In the genomic region with DNA sequence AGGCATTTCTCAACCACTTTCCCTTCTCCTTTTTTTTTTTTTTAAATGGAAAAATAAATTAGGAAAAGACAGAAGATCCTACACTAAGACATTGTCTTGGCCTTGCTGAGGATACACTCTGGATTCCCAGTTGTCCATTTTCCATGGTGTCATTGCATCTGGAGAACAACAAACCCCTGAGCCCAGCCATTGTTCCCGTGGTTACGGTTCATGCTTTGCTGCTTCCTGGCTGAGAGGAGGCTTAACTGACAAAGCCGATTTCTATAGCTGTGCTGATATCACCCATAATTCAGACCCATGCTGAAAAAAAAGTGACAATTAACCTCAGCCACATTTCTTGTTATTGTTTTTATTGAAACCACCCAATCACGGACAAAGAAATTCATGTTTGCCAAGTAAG, we compare ENCODE assay signal across 28 mouse cellular contexts.
DNase-seq lines count a peak whose midpoint lies in the region; ATAC-seq and TF ChIP-seq lines count a peak whose summit lies in the region.
"Had no signal": no experiment of that assay in that cellular context is flagged by ENCODE, and none has a peak within 500 bp of the region (broad histone marks: within the 10 kb centered on the region; RNA-seq: fewer than 3 reads in every experiment).

No protein-coding gene starts in this region.

- 36% methylated on average over 4 of the region's 4 CpGs for WGBS in forebrain, embryonic 10.5 days
- 32% methylated on average over 4 of the region's 4 CpGs for WGBS in forebrain, postnatal 0 days
- WGBS in midbrain, embryonic 11.5 days, result 18% methylated on average over 4 of the region's 4 CpGs
- whole genome bisulfite sequencing in midbrain, embryonic 13.5 days, result 20% methylated on average over 4 of the region's 4 CpGs

- no peak for DNase-seq in forebrain, embryonic 10.5 days (ENCODE audit: extremely low spot score, low spot score)
- no peak for DNase-seq in forebrain, postnatal 0 days
- DNase-seq in midbrain, embryonic 11.5 days (ENCODE audit: low spot score, missing footprints), result peak; percentile 86
- DNase-seq in embryo, embryonic 10.5 days (ENCODE audit: low spot score), result peak; percentile 49
- DNase-seq in left cerebral cortex, postnatal 36 days (ENCODE audit: low spot score in 2 of 2), result no peak
- DNase-seq in layer of hippocampus, adult 9-11 months, result no peak
- DNase-seq: adrenal gland, adult 2 months; adrenal gland, postnatal 36 days; cerebellum, adult 2 months; cerebellum, postnatal 14 days; gastrocnemius, adult 2 months; gastrocnemius, postnatal 36 days; heart, adult 2 months; kidney, adult 18-20 months; kidney, postnatal 4 days; layer of hippocampus, postnatal 36 days; lung, embryonic 14.5 days; lung, postnatal 14 days; right cerebral cortex, adult 18-20 months; spleen, adult 18-20 months; thymus, postnatal 25 days had no signal

- ATAC-seq in forebrain, postnatal 0 days, result no peak
- peak; percentile 59 for ATAC-seq in midbrain, embryonic 11.5 days (ENCODE audit: low FRiP score)
- no peak for ATAC-seq in midbrain, embryonic 13.5 days
- ATAC-seq: forebrain, embryonic 14.5 days had no signal

- H3K4me3 ChIP-seq in forebrain, embryonic 10.5 days, result no peak overlapping the region
- no peak overlapping the region for H3K4me3 ChIP-seq in forebrain, postnatal 0 days (ENCODE audit: low read depth, low read length)
- no peak overlapping the region for H3K4me3 ChIP-seq in midbrain, embryonic 11.5 days (ENCODE audit: low read depth, low read length)
- no peak overlapping the region for H3K4me3 ChIP-seq in midbrain, embryonic 13.5 days (replicated peaks)
- H3K4me3 ChIP-seq: gastrocnemius, adult 2 months; heart, adult 2 months; heart, embryonic 12.5 days; hindbrain, embryonic 15.5 days; kidney, embryonic 15.5 days; liver, embryonic 15.5 days; neural tube, embryonic 15.5 days had no signal

- no peaks in the 10 kb centered on the region for H3K36me3 ChIP-seq in forebrain, embryonic 10.5 days (replicated peaks)
- H3K36me3 ChIP-seq in forebrain, postnatal 0 days (ENCODE audit: insufficient read depth), result no peaks in the 10 kb centered on the region
- no peaks in the 10 kb centered on the region for H3K36me3 ChIP-seq in midbrain, embryonic 11.5 days (ENCODE audit: control insufficient read depth, insufficient read depth, low read length)
- no peaks in the 10 kb centered on the region for H3K36me3 ChIP-seq in midbrain, embryonic 13.5 days
- H3K36me3 ChIP-seq: heart, embryonic 12.5 days; hindbrain, embryonic 15.5 days; kidney, embryonic 15.5 days; liver, embryonic 15.5 days; neural tube, embryonic 15.5 days had no signal

- intact Hi-C loops in left cerebral cortex, postnatal 36 days (cut with DNase I), result no loop called here

- no peaks in the 10 kb centered on the region for H3K27me3 ChIP-seq in forebrain, embryonic 10.5 days (ENCODE audit: poor library complexity, severe bottlenecking)
- H3K27me3 ChIP-seq in forebrain, postnatal 0 days (ENCODE audit: insufficient read depth, low read length), result no peaks in the 10 kb centered on the region
- no peaks in the 10 kb centered on the region for H3K27me3 ChIP-seq in midbrain, embryonic 11.5 days (ENCODE audit: control insufficient read depth, insufficient read depth, low read length)
- no peaks in the 10 kb centered on the region for H3K27me3 ChIP-seq in midbrain, embryonic 13.5 days
- H3K27me3 ChIP-seq: heart, embryonic 12.5 days; hindbrain, embryonic 15.5 days; kidney, embryonic 15.5 days; liver, embryonic 15.5 days; neural tube, embryonic 15.5 days had no signal

- no peak for TF ChIP-seq CTCF in forebrain, postnatal 0 days (IDR thresholded peaks at IDR 0.05; ENCODE audit: low read depth)

- no peak overlapping the region for H3K9ac ChIP-seq in forebrain, postnatal 0 days
- H3K9ac ChIP-seq in midbrain, embryonic 11.5 days (ENCODE audit: low read length), result no peak overlapping the region
- no peak overlapping the region for H3K9ac ChIP-seq in midbrain, embryonic 13.5 days (replicated peaks)
- H3K9ac ChIP-seq: heart, embryonic 12.5 days; hindbrain, embryonic 15.5 days; kidney, embryonic 15.5 days; liver, embryonic 15.5 days; lung, embryonic 14.5 days; neural tube, embryonic 15.5 days had no signal

- H3K27ac ChIP-seq in forebrain, embryonic 10.5 days, result 0 out of 2 replicates have a peak overlapping the region, but pooled peaks have one; percentile 36
- no peak overlapping the region for H3K27ac ChIP-seq in forebrain, postnatal 0 days (ENCODE audit: low read depth, low read length)
- H3K27ac ChIP-seq in midbrain, embryonic 11.5 days (ENCODE audit: low read depth, low read length), result no peak overlapping the region
- no peak overlapping the region for H3K27ac ChIP-seq in midbrain, embryonic 13.5 days
- H3K27ac ChIP-seq: gastrocnemius, adult 2 months; heart, adult 2 months; hindbrain, embryonic 15.5 days; kidney, embryonic 15.5 days; liver, embryonic 15.5 days; neural tube, embryonic 15.5 days had no signal

- no peaks in the 10 kb centered on the region for H3K9me3 ChIP-seq in forebrain, embryonic 10.5 days
- H3K9me3 ChIP-seq in forebrain, postnatal 0 days (ENCODE audit: low read length), result no peaks in the 10 kb centered on the region
- H3K9me3 ChIP-seq in midbrain, embryonic 11.5 days (ENCODE audit: control insufficient read depth, low read length), result no peaks in the 10 kb centered on the region
- no peaks in the 10 kb centered on the region for H3K9me3 ChIP-seq in midbrain, embryonic 13.5 days
- H3K9me3 ChIP-seq: heart, embryonic 12.5 days; hindbrain, embryonic 15.5 days; kidney, embryonic 15.5 days; liver, embryonic 15.5 days; neural tube, embryonic 15.5 days had no signal

- H3K4me1 ChIP-seq in forebrain, embryonic 10.5 days, result peaks cover 12% of the 10 kb centered on the region
- H3K4me1 ChIP-seq in forebrain, postnatal 0 days (ENCODE audit: insufficient read depth), result no peaks in the 10 kb centered on the region
- 0 out of 2 replicates have a peak, but pooled peaks cover 4% of the 10 kb centered on the region for H3K4me1 ChIP-seq in midbrain, embryonic 11.5 days (ENCODE audit: control insufficient read depth, insufficient read depth, low read length)
- H3K4me1 ChIP-seq in midbrain, embryonic 13.5 days (replicated peaks), result 0 out of 2 replicates have a peak, but pooled peaks cover 5% of the 10 kb centered on the region
- H3K4me1 ChIP-seq: hindbrain, embryonic 15.5 days; liver, embryonic 15.5 days; neural tube, embryonic 15.5 days had no signal

- H3K4me2 ChIP-seq in forebrain, postnatal 0 days (ENCODE audit: low read depth), result no peak overlapping the region
- H3K4me2 ChIP-seq in midbrain, embryonic 11.5 days, result no peak overlapping the region
- no peak overlapping the region for H3K4me2 ChIP-seq in midbrain, embryonic 13.5 days (replicated peaks)
- H3K4me2 ChIP-seq: heart, embryonic 12.5 days; hindbrain, embryonic 15.5 days; kidney, embryonic 15.5 days; liver, embryonic 15.5 days; lung, embryonic 14.5 days; neural tube, embryonic 15.5 days had no signal

Comparison
In these comparisons a context has a peak if more than half of its experiments do, and no peak if none do; other contexts are left out.
1. DNase-seq: peak in midbrain, embryonic 11.5 days (single experiment) and embryo, embryonic 10.5 days (single experiment); none in forebrain, embryonic 10.5 days (single experiment), forebrain, postnatal 0 days (single experiment), left cerebral cortex, postnatal 36 days (0 of 2) and layer of hippocampus, adult 9-11 months (single experiment).